Mouse (Mus musculus): ENCODE measurements around the gene P3h2.

Gene P3h2

GRCm38 (mm10) chr16:26060239-26061085, 45.1 kb downstream of the P3h2 start:
- DNase-seq, result no peak

GRCm38 (mm10) chr16:26053631-26054030, 52.0 kb downstream of the P3h2 start:
- DNase-seq, result no peak

DNA sequence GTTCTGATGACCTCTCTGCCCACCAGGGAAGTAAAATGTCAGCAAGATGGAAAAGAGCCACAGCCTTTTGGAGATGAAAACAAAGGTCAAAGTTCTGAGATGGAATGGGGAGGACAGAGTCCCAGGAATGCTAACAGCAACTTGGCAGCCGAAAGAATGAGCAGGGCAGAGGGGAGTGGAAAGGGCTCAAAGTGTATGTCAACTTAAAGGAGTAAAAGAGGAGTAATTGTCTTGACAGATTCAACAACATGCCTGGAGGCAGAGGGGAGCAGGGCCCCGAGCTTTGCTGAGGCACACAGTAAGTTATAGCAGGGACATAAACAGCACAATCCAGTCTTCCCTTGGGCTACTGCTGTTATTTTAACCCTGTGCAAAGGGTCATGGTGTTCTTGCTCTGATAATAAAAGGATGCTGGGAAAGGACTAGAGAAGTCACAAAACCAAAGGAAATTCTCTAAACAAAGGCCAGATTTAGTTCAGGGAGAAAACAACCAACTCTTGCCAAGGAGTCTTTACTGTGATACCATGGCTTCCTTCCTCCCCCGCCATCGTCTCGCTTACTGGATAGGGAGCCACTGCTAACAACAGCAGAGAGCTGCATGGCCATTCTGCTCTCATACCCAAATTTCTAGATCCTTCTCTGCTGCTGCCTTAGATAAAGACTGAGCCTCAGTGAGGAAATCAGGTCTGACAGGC, 56.0 kb downstream of the P3h2 start:
- peak; percentile 80 for DNase-seq

DNA sequence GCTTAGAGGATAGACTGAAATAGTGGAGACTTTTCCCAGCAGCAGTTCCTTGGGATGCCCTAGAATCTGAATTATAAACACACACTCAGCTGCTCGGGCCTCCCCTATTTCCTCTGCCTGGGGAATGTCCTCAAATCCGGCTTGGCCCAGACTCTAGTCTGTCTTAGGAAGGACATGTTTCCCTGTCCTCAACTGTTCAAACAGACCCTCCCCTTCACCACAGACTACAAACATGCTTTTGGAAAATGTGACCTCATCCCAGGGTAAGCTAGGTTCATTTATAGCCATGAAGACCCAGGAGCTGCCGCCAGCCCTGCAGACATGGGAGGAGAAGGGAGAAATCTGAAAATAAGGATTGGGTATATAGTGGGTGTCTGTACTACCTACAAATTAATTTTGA, 57.7 kb downstream of the P3h2 start:
- no peak for DNase-seq

DNA sequence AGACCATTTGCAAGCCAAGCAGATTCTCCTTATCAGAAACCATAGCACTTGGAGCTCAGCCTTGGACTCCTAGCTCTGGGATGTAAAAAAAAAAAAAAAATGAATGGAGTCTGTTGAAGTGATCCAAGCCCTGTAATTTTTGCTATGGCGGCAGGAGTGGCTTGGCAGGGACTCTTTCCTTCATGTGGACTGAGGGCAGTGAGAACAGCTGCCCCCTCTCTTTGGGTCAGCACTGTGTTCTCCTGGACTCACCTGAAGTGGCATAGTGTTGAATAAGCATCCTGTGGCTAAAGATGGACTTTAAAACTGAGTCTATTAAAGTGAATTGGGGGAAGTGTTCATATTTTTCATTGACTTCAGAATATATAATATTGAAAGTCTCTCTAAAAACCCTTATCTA, 58.2 kb downstream of the P3h2 start:
- DNase-seq, result no peak

DNA sequence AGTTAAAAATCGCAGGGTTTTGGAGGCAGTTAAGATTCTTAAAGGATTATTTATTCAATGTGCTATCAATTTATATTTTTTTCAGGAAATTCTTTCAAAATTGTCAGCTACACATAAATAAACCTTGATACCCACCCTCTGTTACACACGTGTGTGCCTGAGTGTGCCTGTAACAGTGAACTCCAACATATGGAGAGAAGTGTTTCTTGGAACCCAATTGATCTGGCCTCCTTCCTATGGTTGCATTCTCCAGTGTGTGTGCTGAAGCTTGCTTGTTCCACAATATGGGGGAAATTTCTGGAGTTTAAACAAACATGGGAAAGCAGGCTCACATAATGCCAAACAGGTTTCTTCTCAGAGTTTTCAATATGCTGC, 63.7 kb downstream of the P3h2 start:
- no peak for DNase-seq

GRCm38 (mm10) chr16:26041021-26041928, 64.3 kb downstream of the P3h2 start:
- no peak for DNase-seq

- no peak for DNase-seq
These were observed 66.3 kb downstream of the P3h2 start for GRCm38 (mm10) chr16:26039320-26039719.

DNA sequence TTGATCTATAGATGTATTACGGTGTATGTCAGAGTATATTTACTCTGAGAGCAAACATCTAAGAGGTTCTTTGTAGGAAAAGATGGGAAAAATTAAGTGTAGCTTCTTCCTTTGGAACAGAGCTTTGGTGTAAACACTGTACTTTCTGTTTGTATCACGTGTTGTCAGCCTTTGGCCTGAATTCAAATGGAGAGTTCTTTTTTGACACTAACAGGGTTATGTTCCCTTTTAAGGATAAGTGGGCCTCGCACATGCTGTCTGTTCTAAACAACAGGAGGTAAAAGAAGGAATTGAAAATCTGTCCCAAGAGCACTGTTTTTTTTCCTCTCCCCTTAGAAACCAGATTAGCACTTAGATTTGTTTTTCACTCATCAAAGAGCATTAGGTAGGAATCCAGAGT, 70.1 kb downstream of the P3h2 start:
- no peak for DNase-seq

DNA sequence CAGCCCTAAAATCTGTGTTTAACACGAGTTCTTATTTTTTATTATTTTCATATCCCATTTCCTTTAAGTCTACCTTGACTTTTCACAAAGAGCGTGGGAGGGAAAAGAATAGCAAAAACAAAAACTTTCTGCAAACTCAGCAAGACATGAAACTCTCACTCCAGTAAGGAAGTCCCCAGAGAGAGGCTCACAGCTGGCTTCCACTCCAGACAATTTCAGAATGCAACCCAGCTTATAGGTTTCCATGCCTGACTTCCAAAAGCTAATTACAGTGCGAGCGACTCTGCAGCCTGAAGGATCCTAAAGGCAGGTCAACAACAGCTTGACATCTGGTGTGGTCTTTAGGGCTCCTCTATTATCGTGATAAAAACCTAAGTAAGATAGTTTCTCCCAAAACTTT, 70.5 kb downstream of the P3h2 start:
- no peak for DNase-seq

- no peak for DNase-seq
These were observed 76.1 kb downstream of the P3h2 start for GRCm38 (mm10) chr16:26029424-26030012.

- no peak for DNase-seq
These were observed 79.2 kb downstream of the P3h2 start for GRCm38 (mm10) chr16:26026416-26026815.

DNA sequence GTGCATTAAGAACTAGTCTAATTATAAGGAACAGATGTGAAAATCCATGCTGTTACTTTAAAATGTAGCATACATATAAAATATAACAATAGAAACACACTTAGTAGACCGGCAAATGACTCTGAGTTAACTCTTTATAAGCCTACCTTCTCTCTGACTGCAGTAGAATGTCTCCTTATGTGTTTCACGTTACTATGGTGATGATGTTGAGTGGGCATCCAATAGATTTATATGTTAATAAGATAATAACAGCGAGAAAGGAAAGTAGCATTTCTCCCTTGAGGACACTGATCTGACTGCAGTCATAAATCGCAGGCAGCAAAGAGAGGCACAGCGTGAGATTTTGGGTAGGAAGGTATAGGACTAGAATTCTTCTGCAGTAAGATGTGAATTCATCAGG, 81.0 kb downstream of the P3h2 start:
- DNase-seq, result no peak

GRCm38 (mm10) chr16:26023352-26023751, 82.2 kb downstream of the P3h2 start:
- DNase-seq, result peak; percentile 37

GRCm38 (mm10) chr16:26021759-26022158, 83.8 kb downstream of the P3h2 start:
- no peak for DNase-seq

- DNase-seq, result no peak
These were observed 99.8 kb downstream of the P3h2 start for GRCm38 (mm10) chr16:26005811-26006210.

DNA sequence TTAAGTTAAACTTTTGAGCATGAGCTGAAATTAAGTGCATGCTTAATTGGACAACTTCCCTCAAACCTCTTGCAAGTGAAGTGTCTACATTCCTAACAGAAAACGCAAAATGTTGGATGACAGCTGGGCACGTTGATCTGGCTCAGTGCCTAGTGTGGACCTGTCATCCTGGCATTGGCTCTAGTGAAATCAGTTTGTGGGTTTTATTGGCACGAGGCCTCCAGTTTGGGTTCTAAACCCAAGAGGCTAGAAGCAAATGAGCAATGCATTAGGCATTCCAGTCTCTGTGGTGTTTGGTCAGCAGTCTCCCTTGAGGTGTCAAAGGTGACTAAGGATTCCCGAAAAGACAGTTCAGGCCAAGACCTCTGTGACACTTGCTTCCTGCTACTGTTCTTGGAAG, 102.3 kb downstream of the P3h2 start:
- no peak for DNase-seq

- DNase-seq, result no peak
These were observed 102.7 kb downstream of the P3h2 start for GRCm38 (mm10) chr16:26002848-26003247.

DNA sequence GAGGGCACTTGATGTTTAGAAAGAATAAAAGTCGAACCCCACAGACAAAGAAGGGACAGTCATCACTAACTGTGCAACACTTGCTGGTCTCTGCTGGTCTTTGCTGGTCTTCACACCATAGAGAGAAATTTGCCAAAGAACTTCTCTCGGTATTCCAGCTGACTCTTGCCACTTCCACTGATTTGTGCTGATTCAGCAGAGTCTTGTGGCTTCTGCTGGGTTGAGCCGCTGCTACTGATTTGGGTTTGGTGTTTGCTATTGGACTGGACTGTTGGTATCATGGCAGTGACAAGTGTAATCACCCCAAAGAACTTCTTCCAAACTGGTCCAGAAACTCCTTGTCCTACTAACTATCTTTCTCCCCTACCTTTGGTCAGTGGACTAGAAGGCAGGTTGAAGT, 111.0 kb downstream of the P3h2 start:
- no peak for DNase-seq

- no peak for DNase-seq
These were observed 118.4 kb downstream of the P3h2 start for GRCm38 (mm10) chr16:25987221-25987620.

GRCm38 (mm10) chr16:25983635-25984034, 121.9 kb downstream of the P3h2 start:
- DNase-seq, result no peak

GRCm38 (mm10) chr16:25979037-25979436, 126.5 kb downstream of the P3h2 start:
- DNase-seq, result no peak

DNA sequence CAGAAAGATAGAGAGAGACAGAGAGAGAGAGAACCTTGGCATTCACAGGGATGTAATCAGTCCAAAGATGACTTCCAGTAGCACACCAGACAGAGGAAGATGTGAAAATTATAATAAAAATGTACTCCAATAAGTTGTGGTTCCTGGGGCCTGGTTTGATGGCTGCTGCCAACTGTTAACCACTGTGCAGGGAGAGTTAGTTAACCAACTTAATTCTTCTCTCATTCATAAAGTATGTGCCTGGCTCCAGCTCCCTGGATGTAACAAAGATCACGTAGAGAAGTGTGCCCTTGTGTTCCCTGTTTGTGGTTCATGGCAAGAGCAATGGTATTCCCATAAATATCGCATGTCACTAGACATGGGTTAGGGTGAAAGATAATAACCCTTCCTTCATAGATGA, 128.4 kb downstream of the P3h2 start:
- no peak for DNase-seq
